Mouse (Mus musculus) 416B (cell line): Measurements from ENCODE around the gene Ube2f.

ENCODE experiments used
- DNase-seq: peaks from one replicate; pipeline ENCODE4 v3.0.0; 2011; ENCODE audit warnings: low read depth

Gene Ube2f

GRCm38 (mm10) chr1:91297799-91298744 lies 48.0 kb downstream of the Ube2f start, which contains the start of gene Scly:
TSS of gene Scly (plus strand) at chr1:91298338.
- DNase-seq, result peak; percentile 94

- DNase-seq, result peak; percentile 60
Observed at GRCm38 (mm10) chr1:91299026-91299706, 49.1 kb downstream of the Ube2f start.

- peak; percentile 74 for DNase-seq
Observed at GRCm38 (mm10) chr1:91299707-91300426, 49.8 kb downstream of the Ube2f start.

GRCm38 (mm10) chr1:91301206-91301920 lies 51.3 kb downstream of the Ube2f start:
- DNase-seq, result no peak

- no peak for DNase-seq
Observed at GRCm38 (mm10) chr1:91302021-91302420, 51.9 kb downstream of the Ube2f start.

GRCm38 (mm10) chr1:91304621-91305020 lies 54.5 kb downstream of the Ube2f start:
- no peak for DNase-seq

GRCm38 (mm10) chr1:91309366-91310085 lies 59.4 kb downstream of the Ube2f start:
- DNase-seq, result no peak

GRCm38 (mm10) chr1:91312273-91312672 lies 62.2 kb downstream of the Ube2f start:
- DNase-seq, result no peak

GRCm38 (mm10) chr1:91313251-91313650 lies 63.1 kb downstream of the Ube2f start:
- DNase-seq, result no peak

- no peak for DNase-seq
Observed at GRCm38 (mm10) chr1:91317656-91318055, 67.6 kb downstream of the Ube2f start.

- DNase-seq, result peak; percentile 16
Observed at GRCm38 (mm10) chr1:91321760-91322438, 71.8 kb downstream of the Ube2f start, which contains the start of gene Espnl. TSS of gene Espnl (plus strand) at chr1:91322075.

- DNase-seq, result no peak
Observed at GRCm38 (mm10) chr1:91324646-91325045, 74.5 kb downstream of the Ube2f start.

GRCm38 (mm10) chr1:91325488-91326042 lies 75.5 kb downstream of the Ube2f start:
- DNase-seq, result peak; percentile 67

- no peak for DNase-seq
Observed at GRCm38 (mm10) chr1:91332102-91332501, 82.0 kb downstream of the Ube2f start.

GRCm38 (mm10) chr1:91333582-91333981 lies 83.5 kb downstream of the Ube2f start:
- no peak for DNase-seq

GRCm38 (mm10) chr1:91337355-91337754 lies 87.3 kb downstream of the Ube2f start:
- DNase-seq, result no peak
